Mouse (Mus musculus): ENCODE measurements around the gene Lims1. TPM values are rescaled to one million over a fixed set of nuclear protein-coding genes. Genes with fewer than 3 reads are reported as not detected.

The Lims1 gene
- polyA plus RNA-seq, 1 experiment = 12.7 TPM

DNA sequence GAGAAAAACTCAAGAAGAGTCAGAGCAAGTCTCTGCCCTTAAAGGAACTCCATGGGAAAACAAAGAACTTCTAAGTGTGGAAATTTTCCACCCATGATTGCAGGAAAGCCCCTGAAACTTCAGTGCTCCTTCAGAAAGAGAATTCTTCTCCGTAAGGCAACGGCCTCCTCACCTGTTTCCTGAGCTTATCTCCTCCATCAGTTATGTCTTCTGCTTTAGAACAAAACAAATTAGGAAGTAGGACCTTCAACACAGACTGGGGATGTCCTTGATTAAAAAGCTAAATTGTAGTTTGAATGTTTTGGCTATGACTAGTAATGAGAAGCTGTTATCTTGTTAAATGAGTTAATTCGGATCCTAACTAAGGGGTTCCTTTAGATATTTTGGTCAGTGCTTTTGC is 20.3 kb downstream of the Lims1 start:
- no peaks in the 10 kb centered on the region for H3K36me3 ChIP-seq (ENCODE audit: control insufficient read depth, insufficient read depth, low read length)
- TF ChIP-seq POLR2A (IDR thresholded peaks at IDR 0.05; ENCODE audit: control insufficient read depth, low read depth, low read length) (no peak), CTCF (IDR thresholded peaks at IDR 0.05; ENCODE audit: control insufficient read depth, insufficient read depth, insufficient replicate concordance, low read depth, low read length) (no peak)
- H3K4me3 ChIP-seq (ENCODE audit: control insufficient read depth, low read depth, low read length) = no peak overlapping the region
- no peaks in the 10 kb centered on the region for H3K4me1 ChIP-seq (ENCODE audit: control insufficient read depth, insufficient read depth, low read length)
- no peaks in the 10 kb centered on the region for H3K27me3 ChIP-seq (ENCODE audit: control insufficient read depth, insufficient read depth, low read length)
- no peak overlapping the region for H3K27ac ChIP-seq (ENCODE audit: control insufficient read depth, insufficient read depth, low read depth, low read length)

- no peak overlapping the region for H3K4me3 ChIP-seq (ENCODE audit: control insufficient read depth, low read depth, low read length)
- H3K4me1 ChIP-seq (ENCODE audit: control insufficient read depth, insufficient read depth, low read length) = no peaks in the 10 kb centered on the region
- H3K36me3 ChIP-seq (ENCODE audit: control insufficient read depth, insufficient read depth, low read length) = no peaks in the 10 kb centered on the region
- TF ChIP-seq POLR2A (IDR thresholded peaks at IDR 0.05; ENCODE audit: control insufficient read depth, low read depth, low read length) = no peak
- no peak for TF ChIP-seq CTCF (IDR thresholded peaks at IDR 0.05; ENCODE audit: control insufficient read depth, insufficient read depth, insufficient replicate concordance, low read depth, low read length)
- H3K27me3 ChIP-seq (ENCODE audit: control insufficient read depth, insufficient read depth, low read length) = no peaks in the 10 kb centered on the region
- H3K27ac ChIP-seq (ENCODE audit: control insufficient read depth, insufficient read depth, low read depth, low read length) = no peak overlapping the region
Observed at GRCm38 (mm10) chr10:58350600-58350999, 27.3 kb downstream of the Lims1 start.

- Histone ChIP-seq H3K36me3 (ENCODE audit: control insufficient read depth, insufficient read depth, low read length) (no peaks in the 10 kb centered on the region), H3K4me3 (ENCODE audit: control insufficient read depth, low read depth, low read length) (no peak overlapping the region), H3K27ac (ENCODE audit: control insufficient read depth, insufficient read depth, low read depth, low read length) (no peak overlapping the region), H3K4me1 (ENCODE audit: control insufficient read depth, insufficient read depth, low read length) (no peaks in the 10 kb centered on the region), H3K27me3 (ENCODE audit: control insufficient read depth, insufficient read depth, low read length) (no peaks in the 10 kb centered on the region)
- TF ChIP-seq CTCF (IDR thresholded peaks at IDR 0.05; ENCODE audit: control insufficient read depth, insufficient read depth, insufficient replicate concordance, low read depth, low read length) (no peak), POLR2A (IDR thresholded peaks at IDR 0.05; ENCODE audit: control insufficient read depth, low read depth, low read length) (no peak)
Observed at GRCm38 (mm10) chr10:58351670-58352069, 28.4 kb downstream of the Lims1 start.

DNA sequence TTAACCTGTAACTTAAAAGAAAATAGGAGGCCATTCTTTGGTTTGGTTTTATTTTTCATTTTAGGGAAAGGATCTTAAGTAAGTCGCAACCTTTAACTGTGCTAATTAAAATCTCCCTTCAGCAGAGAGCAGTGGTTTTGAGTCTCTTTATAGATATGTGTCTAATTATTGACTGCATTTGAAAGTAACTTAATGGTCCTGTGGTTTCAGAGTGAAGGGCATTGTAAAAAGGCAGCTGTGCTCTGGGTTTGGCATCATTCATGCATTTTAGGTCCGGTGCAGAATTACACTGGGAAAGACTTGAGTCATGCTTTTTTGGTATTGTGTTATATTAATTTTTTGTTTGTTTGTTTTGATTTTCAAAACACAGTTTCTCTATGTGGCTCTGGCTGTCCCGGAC is 29.1 kb downstream of the Lims1 start:
- Histone ChIP-seq H3K4me1 (ENCODE audit: control insufficient read depth, insufficient read depth, low read length) (no peaks in the 10 kb centered on the region), H3K4me3 (ENCODE audit: control insufficient read depth, low read depth, low read length) (no peak overlapping the region), H3K36me3 (ENCODE audit: control insufficient read depth, insufficient read depth, low read length) (no peaks in the 10 kb centered on the region), H3K27ac (ENCODE audit: control insufficient read depth, insufficient read depth, low read depth, low read length) (no peak overlapping the region), H3K27me3 (ENCODE audit: control insufficient read depth, insufficient read depth, low read length) (no peaks in the 10 kb centered on the region)
- TF ChIP-seq POLR2A (IDR thresholded peaks at IDR 0.05; ENCODE audit: control insufficient read depth, low read depth, low read length) (no peak), CTCF (IDR thresholded peaks at IDR 0.05; ENCODE audit: control insufficient read depth, insufficient read depth, insufficient replicate concordance, low read depth, low read length) (no peak)

- Histone ChIP-seq H3K27ac (ENCODE audit: control insufficient read depth, insufficient read depth, low read depth, low read length) (no peak overlapping the region), H3K27me3 (ENCODE audit: control insufficient read depth, insufficient read depth, low read length) (no peaks in the 10 kb centered on the region), H3K4me3 (ENCODE audit: control insufficient read depth, low read depth, low read length) (no peak overlapping the region), H3K36me3 (ENCODE audit: control insufficient read depth, insufficient read depth, low read length) (no peaks in the 10 kb centered on the region), H3K4me1 (ENCODE audit: control insufficient read depth, insufficient read depth, low read length) (no peaks in the 10 kb centered on the region)
- TF ChIP-seq POLR2A (IDR thresholded peaks at IDR 0.05; ENCODE audit: control insufficient read depth, low read depth, low read length) = no peak
- TF ChIP-seq CTCF (IDR thresholded peaks at IDR 0.05; ENCODE audit: control insufficient read depth, insufficient read depth, insufficient replicate concordance, low read depth, low read length) = no peak
Observed at GRCm38 (mm10) chr10:58354561-58354960, 31.3 kb downstream of the Lims1 start.

DNA sequence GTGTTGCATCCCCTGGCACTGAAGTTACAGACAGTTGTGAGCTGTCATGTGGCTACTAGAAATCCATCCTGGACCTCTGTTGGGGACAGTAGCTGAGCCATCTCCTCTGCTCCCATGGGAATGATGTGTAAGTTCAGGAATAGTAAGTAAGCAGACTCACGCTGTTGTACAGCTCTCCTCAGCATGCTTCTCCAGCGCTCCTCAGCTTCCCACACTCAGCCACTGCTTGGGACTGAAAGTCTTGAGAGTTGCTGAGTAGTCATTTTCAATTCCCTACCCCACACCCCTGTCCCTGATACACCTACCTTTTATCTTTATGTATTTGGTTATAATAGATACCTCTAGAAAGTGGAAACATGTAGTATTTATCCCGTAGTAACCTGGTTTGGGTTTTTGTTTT is 33.2 kb downstream of the Lims1 start:
- TF ChIP-seq POLR2A (IDR thresholded peaks at IDR 0.05; ENCODE audit: control insufficient read depth, low read depth, low read length) (no peak), CTCF (IDR thresholded peaks at IDR 0.05; ENCODE audit: control insufficient read depth, insufficient read depth, insufficient replicate concordance, low read depth, low read length) (no peak)
- H3K4me1 ChIP-seq (ENCODE audit: control insufficient read depth, insufficient read depth, low read length) = no peaks in the 10 kb centered on the region
- H3K27me3 ChIP-seq (ENCODE audit: control insufficient read depth, insufficient read depth, low read length) = no peaks in the 10 kb centered on the region
- H3K4me3 ChIP-seq (ENCODE audit: control insufficient read depth, low read depth, low read length) = no peak overlapping the region
- H3K27ac ChIP-seq (ENCODE audit: control insufficient read depth, insufficient read depth, low read depth, low read length) = no peak overlapping the region
- no peaks in the 10 kb centered on the region for H3K36me3 ChIP-seq (ENCODE audit: control insufficient read depth, insufficient read depth, low read length)

DNA sequence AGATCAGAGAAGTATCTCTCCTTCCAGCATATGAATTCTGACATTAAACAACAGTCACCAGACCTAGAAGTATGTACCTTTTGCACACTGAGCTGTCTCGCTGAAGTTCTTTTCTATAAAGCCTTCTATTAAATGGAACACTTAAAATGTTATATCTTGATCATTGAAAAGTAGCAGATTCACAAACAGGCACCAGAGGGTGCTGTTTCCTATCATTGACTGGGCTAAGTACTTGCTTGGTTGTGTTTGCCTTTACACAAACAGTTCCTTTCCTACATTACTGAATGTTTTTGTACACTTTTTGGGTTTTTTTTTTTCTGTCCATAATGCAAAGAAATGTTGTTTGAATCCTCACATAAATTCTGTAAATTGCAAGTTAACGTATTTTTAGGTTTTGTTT is 35.9 kb downstream of the Lims1 start:
- no peak overlapping the region for H3K4me3 ChIP-seq (ENCODE audit: control insufficient read depth, low read depth, low read length)
- no peaks in the 10 kb centered on the region for H3K4me1 ChIP-seq (ENCODE audit: control insufficient read depth, insufficient read depth, low read length)
- H3K36me3 ChIP-seq (ENCODE audit: control insufficient read depth, insufficient read depth, low read length) = no peaks in the 10 kb centered on the region
- H3K27ac ChIP-seq (ENCODE audit: control insufficient read depth, insufficient read depth, low read depth, low read length) = no peak overlapping the region
- no peaks in the 10 kb centered on the region for H3K27me3 ChIP-seq (ENCODE audit: control insufficient read depth, insufficient read depth, low read length)
- TF ChIP-seq POLR2A (IDR thresholded peaks at IDR 0.05; ENCODE audit: control insufficient read depth, low read depth, low read length) = no peak
- TF ChIP-seq CTCF (IDR thresholded peaks at IDR 0.05; ENCODE audit: control insufficient read depth, insufficient read depth, insufficient replicate concordance, low read depth, low read length) = no peak

DNA sequence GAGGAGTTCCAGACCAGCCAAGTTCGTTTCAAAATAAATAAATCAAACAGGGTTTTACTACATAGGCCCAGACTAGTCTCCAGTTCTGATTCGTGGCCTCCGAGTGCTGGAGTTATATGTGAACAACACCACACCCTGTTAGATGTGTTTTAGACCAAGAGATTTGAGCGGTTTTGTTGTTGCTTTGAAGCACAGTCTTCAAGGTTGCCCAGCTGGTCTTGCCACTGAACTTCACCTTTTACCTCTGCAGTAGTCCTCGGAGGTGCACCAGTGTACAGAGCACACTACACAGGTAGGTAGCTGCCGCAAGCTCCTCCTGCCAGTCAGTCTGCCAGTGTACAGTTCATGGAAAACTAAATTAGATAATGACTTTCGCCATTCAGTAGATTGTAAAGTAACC is 36.7 kb downstream of the Lims1 start:
- no peaks in the 10 kb centered on the region for H3K4me1 ChIP-seq (ENCODE audit: control insufficient read depth, insufficient read depth, low read length)
- H3K4me3 ChIP-seq (ENCODE audit: control insufficient read depth, low read depth, low read length) = no peak overlapping the region
- H3K36me3 ChIP-seq (ENCODE audit: control insufficient read depth, insufficient read depth, low read length) = no peaks in the 10 kb centered on the region
- no peaks in the 10 kb centered on the region for H3K27me3 ChIP-seq (ENCODE audit: control insufficient read depth, insufficient read depth, low read length)
- no peak overlapping the region for H3K27ac ChIP-seq (ENCODE audit: control insufficient read depth, insufficient read depth, low read depth, low read length)
- no peak for TF ChIP-seq POLR2A (IDR thresholded peaks at IDR 0.05; ENCODE audit: control insufficient read depth, low read depth, low read length)
- no peak for TF ChIP-seq CTCF (IDR thresholded peaks at IDR 0.05; ENCODE audit: control insufficient read depth, insufficient read depth, insufficient replicate concordance, low read depth, low read length)
